Mouse (Mus musculus) common myeloid progenitor, adult 5-6 weeks (primary cell): ENCODE results near the gene Laptm5. TPM values are rescaled to one million over a fixed set of nuclear protein-coding genes. Genes with fewer than 3 reads are reported as not detected.

Experiments used
- ATAC-seq: replicated peaks from 2 replicates; pipeline ENCODE4 v1.8.0; 2016; ENCODE audit warnings: low read depth, mild to moderate bottlenecking, moderate TSS enrichment, inconsistent platforms; ENCODE audit not compliant: poor library complexity, severe bottlenecking
- total RNA-seq: library from RNA; stranded (forward); fragments of 200-1000, 187-1606 nt; gene quantifications from 2 replicates; pipeline ENCODE4 v1.2.3, GENCODE M21; 2017

Gene Laptm5
- total RNA-seq, 1 experiment from 2014 or later = 110 TPM

DNA sequence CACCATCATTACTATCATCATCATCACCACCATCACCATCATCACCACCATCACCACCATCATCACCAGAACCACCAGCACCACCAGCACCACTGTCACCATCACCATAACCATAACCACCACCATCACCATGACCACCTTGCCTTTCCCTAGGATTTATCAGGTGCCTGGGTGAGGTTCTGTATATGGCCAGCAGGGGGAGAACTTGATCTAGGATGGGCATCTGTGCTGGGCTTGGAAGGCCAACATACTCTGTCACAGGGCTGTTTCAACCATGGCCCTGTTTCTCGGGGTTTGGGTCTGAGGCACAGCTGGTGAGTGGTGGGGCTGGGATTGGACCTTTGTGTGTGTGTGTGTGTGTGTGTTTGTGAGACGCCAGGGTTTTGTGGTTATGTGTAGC, 16.6 kb upstream of the Laptm5 start:
- ATAC-seq = peak; percentile 77

GRCm38 (mm10) chr4:130899383-130899781, 13.5 kb upstream of the Laptm5 start:
- ATAC-seq = peak; percentile 31; the same call in 1 of the 2 replicates

DNA sequence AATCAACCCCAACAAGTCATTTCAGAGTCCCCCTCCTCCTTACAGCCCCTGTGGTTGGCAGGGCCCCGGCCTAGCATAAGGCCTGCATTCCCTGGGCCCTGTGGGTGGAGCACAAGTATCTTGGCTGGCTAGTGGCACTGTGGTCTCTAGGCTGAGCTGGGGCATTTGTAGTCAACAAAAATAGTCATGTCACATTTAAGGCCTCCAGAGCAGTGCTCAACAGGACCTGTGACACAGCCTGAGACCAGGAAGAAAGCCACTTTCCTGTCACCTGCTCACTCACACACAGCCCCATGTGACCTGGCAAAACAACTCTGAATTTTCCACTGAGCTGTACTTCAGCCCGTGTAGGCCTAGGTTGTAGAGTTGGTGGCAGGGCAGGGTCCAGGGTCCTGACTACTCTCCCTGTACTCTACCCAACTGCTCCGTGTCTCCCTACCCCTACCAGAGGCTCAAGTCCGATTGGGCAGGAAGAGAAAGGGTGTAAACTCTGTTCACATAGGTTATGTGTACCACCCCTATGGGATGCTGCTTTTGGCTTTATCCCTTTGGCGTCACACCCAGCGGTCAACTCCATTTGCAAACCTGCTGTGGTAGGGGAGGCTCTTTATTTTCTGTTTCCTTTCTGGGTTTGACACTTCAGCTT, 13.0 kb upstream of the Laptm5 start:
- ATAC-seq = peak; percentile 16

- ATAC-seq = no peak
Observed at GRCm38 (mm10) chr4:130900746-130901145, 12.2 kb upstream of the Laptm5 start.

DNA sequence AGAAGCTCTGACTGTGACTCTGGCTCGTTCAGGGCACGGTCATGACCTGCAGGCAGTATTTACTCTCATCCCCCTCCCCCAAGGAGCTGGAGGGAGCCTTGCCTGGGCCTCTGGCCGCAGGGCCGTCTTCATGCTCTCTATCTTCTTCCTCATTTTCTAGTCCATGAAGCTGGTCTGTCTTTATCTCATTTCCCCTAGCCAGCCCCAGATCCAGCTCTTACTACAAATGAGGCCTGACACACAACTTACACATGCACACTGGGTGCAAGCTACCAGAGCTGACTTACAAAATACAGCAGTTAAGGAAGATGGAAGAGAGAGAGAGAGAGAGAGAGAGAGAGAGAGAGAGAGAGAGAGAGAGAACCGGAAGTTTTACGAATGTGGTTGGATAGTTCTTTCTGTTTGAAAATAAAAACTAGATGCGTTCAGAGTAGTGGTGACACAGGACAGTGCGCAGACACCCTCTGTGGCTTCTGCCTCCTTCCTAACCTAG, 10.6 kb upstream of the Laptm5 start:
- peak; percentile 76 for ATAC-seq

- ATAC-seq = no peak
Observed at GRCm38 (mm10) chr4:130905025-130905424, 7.9 kb upstream of the Laptm5 start.

DNA sequence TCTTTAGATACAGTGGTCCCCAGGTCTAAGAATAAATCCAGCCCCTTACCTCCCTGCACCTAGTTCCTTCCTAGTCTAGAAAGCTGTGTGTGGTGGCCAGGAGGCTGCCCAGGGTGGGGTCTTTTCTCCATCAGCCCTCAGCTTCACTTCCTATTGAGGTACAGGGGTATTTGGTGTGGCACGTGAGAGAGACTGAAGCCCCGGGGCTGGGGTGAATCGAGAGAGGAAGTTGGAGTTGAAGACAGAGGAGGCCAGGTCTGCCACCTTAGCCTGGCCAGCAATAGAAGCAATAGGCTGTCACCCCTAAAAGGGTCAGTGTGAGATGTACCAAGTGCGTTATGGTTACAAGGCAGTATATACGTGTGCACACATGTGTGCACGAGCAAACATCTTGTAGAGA, 7.0 kb upstream of the Laptm5 start:
- no peak for ATAC-seq

GRCm38 (mm10) chr4:130906296-130906695, 6.6 kb upstream of the Laptm5 start:
- no peak for ATAC-seq

GRCm38 (mm10) chr4:130907200-130908069, 5.5 kb upstream of the Laptm5 start:
- ATAC-seq = no peak

DNA sequence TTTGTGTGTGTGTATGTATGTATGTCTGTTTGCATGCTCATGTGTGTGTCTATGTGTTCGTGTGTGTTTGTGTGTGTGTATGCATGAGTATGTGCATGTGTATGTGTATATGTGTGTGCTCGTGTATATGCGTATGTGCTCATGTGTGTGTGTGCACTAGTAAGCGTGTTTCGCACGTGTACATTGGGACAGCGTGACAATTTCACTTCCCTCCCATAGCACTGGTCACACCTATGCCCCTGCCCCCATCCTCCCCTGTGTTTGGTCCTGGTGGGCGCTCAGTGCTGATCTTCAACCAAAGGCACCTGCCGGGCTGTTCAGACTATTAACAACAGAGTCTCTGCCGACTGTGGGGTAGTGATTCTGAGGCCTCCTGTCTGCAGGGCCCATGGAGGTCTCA, 4.8 kb upstream of the Laptm5 start:
- no peak for ATAC-seq

DNA sequence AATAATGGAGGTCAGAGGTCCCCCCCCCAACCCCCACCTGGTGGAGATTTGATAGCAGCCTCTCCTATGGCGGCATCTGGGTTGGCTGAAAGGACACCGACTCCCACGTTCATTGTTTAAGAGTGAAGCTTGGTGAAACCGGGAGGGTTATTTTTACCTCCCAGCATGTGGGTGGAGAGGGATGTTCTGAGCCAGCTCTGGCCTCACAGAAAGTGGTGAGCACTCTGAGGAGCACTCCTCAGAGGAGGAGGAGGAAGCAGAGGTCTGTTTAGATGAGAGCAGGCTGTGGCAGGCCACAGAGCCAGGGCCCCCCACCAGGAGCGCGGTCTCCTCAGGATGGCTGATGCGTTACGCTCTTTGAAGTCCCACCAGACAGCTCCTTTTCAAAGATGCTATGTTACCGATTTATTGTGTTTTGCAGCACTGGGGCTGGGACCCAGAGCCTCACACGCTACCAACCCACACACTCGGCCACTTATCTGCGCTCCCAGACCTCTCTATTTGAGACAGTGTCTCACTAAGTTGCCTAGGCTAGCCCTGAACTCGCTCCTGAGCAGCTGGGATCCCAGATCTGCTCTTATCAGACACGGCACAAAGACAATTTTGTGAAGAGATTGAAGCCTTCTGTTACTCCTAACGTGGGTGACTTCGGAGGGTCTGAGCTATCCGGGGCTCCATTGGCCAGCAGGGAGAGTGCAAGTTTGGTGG, 3.6 kb upstream of the Laptm5 start:
- no peak for ATAC-seq

GRCm38 (mm10) chr4:130910666-130911065, 2.3 kb upstream of the Laptm5 start:
- ATAC-seq = peak; percentile 43

DNA sequence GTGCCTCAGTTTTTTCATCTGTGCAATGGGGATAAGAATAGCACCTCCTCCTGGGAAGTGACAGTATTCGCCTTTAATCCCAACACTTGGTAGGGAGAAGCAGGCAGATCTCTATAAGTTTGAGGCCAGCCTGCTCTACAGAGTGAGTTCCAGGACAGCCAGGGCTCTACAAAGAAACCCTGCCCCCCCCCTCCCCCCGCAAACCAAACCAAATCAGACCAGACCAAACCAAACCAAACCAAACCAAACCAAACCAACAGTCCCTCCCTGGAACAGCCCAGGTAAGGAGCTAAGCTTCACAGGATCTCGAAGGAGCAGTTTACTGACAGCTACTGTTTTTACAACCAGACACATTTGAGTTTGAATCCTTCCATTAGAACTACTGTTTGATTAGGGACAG, 299 bp upstream of the Laptm5 start:
- ATAC-seq = no peak

- peak; percentile 0; the same call in 1 of the 2 replicates for ATAC-seq
Observed at GRCm38 (mm10) chr4:130913511-130913910, 586 bp downstream of the Laptm5 start.

DNA sequence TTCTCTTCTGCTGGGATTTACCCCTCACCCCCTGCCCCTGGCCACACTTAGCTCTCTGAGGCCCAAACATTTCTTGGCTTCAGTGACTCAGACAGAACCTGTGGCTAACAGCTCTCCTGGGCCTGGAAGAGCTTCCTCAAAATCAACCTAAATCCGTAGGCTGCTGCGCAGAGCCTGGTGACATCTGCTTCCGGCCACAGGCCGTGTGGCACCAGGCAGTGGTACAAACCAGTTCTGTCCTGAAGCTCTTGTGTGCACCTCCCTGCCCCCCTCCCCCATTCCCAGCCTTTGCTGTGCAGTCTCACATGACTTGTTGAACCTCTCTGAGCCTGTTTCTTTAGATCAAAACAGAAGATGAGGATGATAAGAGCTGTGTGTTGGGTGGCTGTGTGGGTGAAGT, 1.1 kb downstream of the Laptm5 start:
- peak; percentile 70 for ATAC-seq

GRCm38 (mm10) chr4:130914527-130914926, 1.6 kb downstream of the Laptm5 start:
- no peak for ATAC-seq

DNA sequence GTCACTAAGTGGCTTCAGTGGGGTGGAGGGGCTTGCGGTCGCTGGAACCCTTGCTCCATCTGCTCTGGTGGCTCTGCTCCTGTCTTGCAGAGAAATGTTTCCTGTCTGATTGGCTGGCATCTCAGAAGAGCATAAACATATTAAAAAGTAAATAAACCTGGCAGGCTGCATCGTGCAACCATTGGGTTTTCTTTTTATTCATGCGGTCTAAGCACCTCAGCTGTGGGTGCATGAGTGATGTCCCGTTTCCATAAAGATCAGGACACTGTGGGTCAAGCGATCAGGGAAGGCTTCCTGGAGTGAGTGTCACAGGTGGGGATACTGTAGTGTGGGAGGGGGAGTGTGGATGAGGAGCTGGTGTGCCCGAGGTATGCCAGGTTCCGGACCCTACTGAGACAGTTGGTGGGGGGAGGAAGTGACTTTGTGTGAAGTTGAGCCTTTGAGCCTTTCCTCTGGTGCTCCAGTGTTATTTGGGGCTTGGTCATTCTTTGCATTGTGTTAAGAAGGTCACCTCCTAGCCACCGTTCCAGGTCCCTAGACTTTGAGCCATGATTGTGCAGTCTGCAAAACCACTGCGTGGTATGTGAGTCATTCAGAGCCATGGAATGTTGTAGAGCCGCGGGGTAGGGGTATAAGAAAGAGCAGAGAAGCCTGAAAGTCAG, 2.2 kb downstream of the Laptm5 start:
- no peak for ATAC-seq

GRCm38 (mm10) chr4:130915668-130916035, 2.7 kb downstream of the Laptm5 start:
- no peak for ATAC-seq

- no peak for ATAC-seq
Observed at GRCm38 (mm10) chr4:130916639-130917038, 3.7 kb downstream of the Laptm5 start.

DNA sequence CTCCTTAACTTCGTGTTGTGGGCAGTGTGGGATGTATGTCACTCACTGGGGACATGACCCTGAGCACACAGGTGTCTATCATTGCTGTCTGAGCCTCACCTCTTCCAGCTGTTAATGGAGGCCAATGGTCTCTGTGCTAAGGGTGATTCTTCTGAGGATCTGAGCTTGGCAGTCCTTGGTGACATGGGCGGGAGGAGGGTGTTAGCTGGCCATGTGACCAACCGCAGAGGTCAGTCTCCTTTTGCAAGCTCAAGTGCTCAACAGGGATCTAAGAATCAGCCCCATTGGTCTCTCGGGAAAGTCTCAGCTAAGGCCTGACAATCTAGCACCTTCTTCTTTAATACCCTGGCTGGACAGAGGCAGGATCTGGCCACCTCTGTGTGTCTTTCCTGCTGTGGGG, 4.6 kb downstream of the Laptm5 start:
- no peak for ATAC-seq
